In genomic region chr8:106136156-106137130, GRCm38 (mm10) we compare ENCODE assay signal across 8 mouse cellular contexts. TPM values are rescaled to one million over a fixed set of nuclear protein-coding genes. Genes with fewer than 3 reads are reported as not detected.
DNase-seq lines count a peak whose midpoint lies in the region; ATAC-seq and TF ChIP-seq lines count a peak whose summit lies in the region.

Esrp2 (minus strand) TSS chr8:106136974.

- 0 out of 2 replicates have a peak, but pooled peaks have one; percentile 11 for ATAC-seq in megakaryocyte progenitor cell, adult 5-6 weeks (replicated peaks; ENCODE audit: poor library complexity)

- no peak for TF ChIP-seq EP300 in MEL (IDR thresholded peaks at IDR 0.05; ENCODE audit: low read depth in 1 of 2, low read length in 2 of 2)

- no peaks in the 10 kb centered on the region for H3K79me2 ChIP-seq in MEL (ENCODE audit: control insufficient read depth, insufficient read depth, low read length, poor library complexity)

- no peak within 1 kb of the TSS for H3K27ac ChIP-seq in MEL (ENCODE audit: control insufficient read depth, low read depth, low read length)

- TF ChIP-seq CTCF in MEL (IDR thresholded peaks at IDR 0.05 in 2 of 3, conservative IDR thresholded peaks at IDR 0.05 in 1 of 3; ENCODE audit: control insufficient read depth in 1 of 3, insufficient read depth in 1 of 3, low read depth in 2 of 3, low read length in 3 of 3, poor library complexity in 1 of 3, severe bottlenecking in 1 of 3), result no peak

- intact Hi-C loops in heart, postnatal 14 days (cut with DNase I), result no loop called here

- H3K4me3 ChIP-seq in MEL (ENCODE audit: control insufficient read depth in 1 of 2, insufficient read depth in 1 of 2, low read depth in 2 of 2, low read length in 2 of 2), result peak within 1 kb of the TSS; percentile 45 to 60

- H3K36me3 ChIP-seq in MEL (ENCODE audit: control insufficient read depth in 1 of 2, insufficient read depth in 2 of 2, low read length in 2 of 2), result peaks cover 0 to 8% of the 10 kb centered on the region in 2 experiments; a peak in 2 of 4 replicates

- 0 out of 4 replicates have a peak, but pooled peaks of 1 of the 2 experiments have one; percentile 9 for TF ChIP-seq POLR2A in MEL (IDR thresholded peaks at IDR 0.05; ENCODE audit: control insufficient read depth in 1 of 2, insufficient read depth in 1 of 2, low read depth in 1 of 2, low read length in 2 of 2, poor library complexity in 1 of 2)

- under 1% methylated on average over 86 of the region's 86 CpGs for whole genome bisulfite sequencing in large intestine, adult 2 months

- no peaks in the 10 kb centered on the region for H3K9me3 ChIP-seq in MEL (replicated peaks; ENCODE audit: insufficient read depth, low read length)

- peaks cover 0 to 7% of the 10 kb centered on the region in 2 experiments; a peak in 2 of 4 replicates for H3K27me3 ChIP-seq in MEL (ENCODE audit: control insufficient read depth in 1 of 2, insufficient read depth in 2 of 2, low read length in 2 of 2)

- no peak for TF ChIP-seq RAD21 in MEL (IDR thresholded peaks at IDR 0.05; ENCODE audit: low read depth, low read length)

- DNase-seq in MEL (ENCODE audit: low read depth, low spot score), result no peak
- peak; percentile 26 for DNase-seq in embryo, embryonic 10.5 days (ENCODE audit: low spot score)
- DNase-seq in heart, postnatal 14 days, result peak; percentile 46 to 58
- DNase-seq in large intestine, adult 2 months (ENCODE audit: low read depth, low spot score), result no peak
- DNase-seq in thymus, adult 18-20 months, result peak; percentile 48 to 54
- DNase-seq in spleen, postnatal 14 days (ENCODE audit: low spot score in 2 of 2), result no peak
- DNase-seq in cerebellum, postnatal 14 days, result no peak

- peaks cover 0 to 19% of the 10 kb centered on the region in 2 experiments; a peak in 2 of 4 replicates for H3K4me1 ChIP-seq in MEL (ENCODE audit: control insufficient read depth in 1 of 2, insufficient read depth in 2 of 2, low read length in 2 of 2)

- H3K9ac ChIP-seq in MEL (ENCODE audit: control insufficient read depth, low read depth, low read length, poor library complexity, severe bottlenecking), result peak within 1 kb of the TSS; percentile 62

TF ChIP-seq in MEL, 35 proteins besides CTCF, POLR2A, EP300 and RAD21:
- TF ChIP-seq NRF1 (IDR thresholded peaks at IDR 0.05; ENCODE audit: insufficient read depth, low read depth, low read length, poor library complexity, severe bottlenecking), result no peak
- TF ChIP-seq RCOR1 (IDR thresholded peaks at IDR 0.05; ENCODE audit: low read depth, low read length), result no peak
- TF ChIP-seq SIN3A (IDR thresholded peaks at IDR 0.05; ENCODE audit: low read length), result no peak
- TF ChIP-seq MXI1 (IDR thresholded peaks at IDR 0.05; ENCODE audit: low read depth, low read length), result no peak
- no peak for TF ChIP-seq SMC3 (IDR thresholded peaks at IDR 0.05; ENCODE audit: low read depth, low read length)
- peak; percentile 80 for TF ChIP-seq USF1 (IDR thresholded peaks at IDR 0.05; ENCODE audit: low read depth, low read length)

RNA-seq across cellular contexts. Expression of gene Esrp2, which starts in this region (rescaled TPM):
- total RNA-seq in MEL (2012; rRNA removed), result 1.3 and 2.3 TPM in 2 replicates
- 1 to 10 TPM in 1 of 2 experiments, not detected in 1; 4.5 TPM for polyA plus RNA-seq in MEL (2012; ENCODE audit: insufficient read depth in 1 of 2, insufficient read length in 2 of 2, low read depth in 1 of 2, low replicate concordance in 2 of 2, missing spikeins in 1 of 2)
- 1 to 10 TPM in 1 of 2 experiments, under 1 TPM in 1; 0.45 to 1.0 TPM for total RNA-seq in heart, postnatal 14 days (2021)
- 19.4 and 32.1 TPM in 2 replicates for polyA plus RNA-seq in large intestine, adult 2 months (2012; rRNA removed)
- total RNA-seq in megakaryocyte progenitor cell, adult 5-6 weeks (2015), result not detected in 2 replicates
- not detected in 2 replicates for total RNA-seq in megakaryocyte progenitor cell, adult 5-6 weeks (2017)

Comparison
In these comparisons a context has a peak if more than half of its experiments do, and no peak if none do; other contexts are left out.
1. Peak in ATAC-seq in megakaryocyte progenitor cell, adult 5-6 weeks; RNA of the gene not detected or under 1 TPM.
2. DNase-seq: peak in embryo, embryonic 10.5 days (single experiment), heart, postnatal 14 days (2 of 2) and thymus, adult 18-20 months (2 of 2); none in MEL (single experiment), large intestine, adult 2 months (single experiment), spleen, postnatal 14 days (0 of 2) and cerebellum, postnatal 14 days (0 of 2).